Mouse (Mus musculus) right cerebral cortex, postnatal 10 days (tissue): Measurements from ENCODE around the gene Asxl2.
A peak's percentile ranks its signal among the peaks of the same experiment; 100 is the strongest.

Experiments
- DNase-seq, 2 experiments: peaks; one replicate each; pipeline ENCODE4 v3.0.0; 2021; ENCODE audit warnings: low spot score in 2 of 2

Asxl2 gene

GRCm38 (mm10) chr12:3545451-3545850 lies 118.8 kb downstream of the Asxl2 start:
- no peak for DNase-seq

- no peak for DNase-seq
Observed at GRCm38 (mm10) chr12:3546121-3546658, 119.5 kb downstream of the Asxl2 start.

GRCm38 (mm10) chr12:3546781-3547180 lies 120.1 kb downstream of the Asxl2 start:
- DNase-seq: no peak

GRCm38 (mm10) chr12:3547506-3547905 lies 120.8 kb downstream of the Asxl2 start:
- DNase-seq: no peak

GRCm38 (mm10) chr12:3547911-3548310 lies 121.3 kb downstream of the Asxl2 start:
- DNase-seq: no peak

- DNase-seq: peak; percentile 62 to 67
Observed at GRCm38 (mm10) chr12:3548582-3549211, 122.0 kb downstream of the Asxl2 start.

GRCm38 (mm10) chr12:3550280-3550679 lies 123.6 kb downstream of the Asxl2 start:
- DNase-seq: peak in 1 of 2 experiments; percentile 47
